Mouse (Mus musculus) intestine, embryonic 16.5 days (tissue): ENCODE results near the gene Osbpl7. TPM values are rescaled to one million over a fixed set of nuclear protein-coding genes. Genes with fewer than 3 reads are reported as not detected.

Experiments
- ATAC-seq: fragments of 200-750 bp; cut with Nextera tagmentation; 2 replicates; pipeline ENCODE4 v1.8.0; 2017; ENCODE audit warnings: moderate TSS enrichment, moderate library complexity
- H3K27ac ChIP-seq: fragments of 300-500 bp; sonication (generic); 2 replicates; pipeline ENCODE4 v1.5.1; 2014; ENCODE audit warnings: mild to moderate bottlenecking, low read length
- H3K27me3 ChIP-seq: fragments of 300-500 bp; sonication (generic); replicated peaks from 2 replicates; pipeline ENCODE4 v1.6.1; 2014; ENCODE audit warnings: low read length, control low read depth, mixed read lengths; ENCODE audit not compliant: control insufficient read depth, insufficient read depth
- H3K36me3 ChIP-seq: fragments of 300-500 bp; sonication (generic); 2 replicates; pipeline ENCODE4 v1.6.1; 2014; ENCODE audit warnings: low read length, control low read depth; ENCODE audit not compliant: control insufficient read depth, insufficient read depth
- H3K4me1 ChIP-seq: fragments of 300-500 bp; sonication (generic); 2 replicates; pipeline ENCODE4 v1.6.1; 2014; ENCODE audit warnings: low read length, control low read depth, mixed read lengths; ENCODE audit not compliant: control insufficient read depth, insufficient read depth
- H3K4me2 ChIP-seq: fragments of 300-500 bp; sonication (generic); 2 replicates; pipeline ENCODE4 v1.6.1; 2014; ENCODE audit warnings: low read depth, low read length, control low read depth
- H3K4me3 ChIP-seq: fragments of 300-500 bp; sonication (generic); 2 replicates; pipeline ENCODE4 v1.5.1; 2014; ENCODE audit warnings: mild to moderate bottlenecking, low read length
- H3K9ac ChIP-seq: fragments of 300-500 bp; sonication (generic); 2 replicates; pipeline ENCODE4 v1.6.1; 2014; ENCODE audit warnings: low read depth, low read length
- H3K9me3 ChIP-seq: fragments of 300-500 bp; sonication (generic); 2 replicates; pipeline ENCODE4 v1.6.1; 2016; ENCODE audit warnings: low read length, control low read depth; ENCODE audit not compliant: control insufficient read depth
- WGBS: fragments of 180-500 bp; shearing (Covaris S2); extraction: QIAGEN DNeasy Blood & Tissue Kit; methylation state at CpG from one replicate; pipeline ENCODE4 v1.1.7; 2014; 5-methylcytosine and 5-hydroxymethylcytosine counted together
- polyA plus RNA-seq: library from polyadenylated mRNA; unstranded; fragments of >200 nt; fragmentation: Nextera tagmentation; extraction: Ambion mirVana; gene quantifications from 2 replicates; pipeline ENCODE4 v1.2.1, GENCODE M21; 2015

Osbpl7 gene
- polyA plus RNA-seq, 1 experiment from 2014 or later, result 12.4 TPM

DNA sequence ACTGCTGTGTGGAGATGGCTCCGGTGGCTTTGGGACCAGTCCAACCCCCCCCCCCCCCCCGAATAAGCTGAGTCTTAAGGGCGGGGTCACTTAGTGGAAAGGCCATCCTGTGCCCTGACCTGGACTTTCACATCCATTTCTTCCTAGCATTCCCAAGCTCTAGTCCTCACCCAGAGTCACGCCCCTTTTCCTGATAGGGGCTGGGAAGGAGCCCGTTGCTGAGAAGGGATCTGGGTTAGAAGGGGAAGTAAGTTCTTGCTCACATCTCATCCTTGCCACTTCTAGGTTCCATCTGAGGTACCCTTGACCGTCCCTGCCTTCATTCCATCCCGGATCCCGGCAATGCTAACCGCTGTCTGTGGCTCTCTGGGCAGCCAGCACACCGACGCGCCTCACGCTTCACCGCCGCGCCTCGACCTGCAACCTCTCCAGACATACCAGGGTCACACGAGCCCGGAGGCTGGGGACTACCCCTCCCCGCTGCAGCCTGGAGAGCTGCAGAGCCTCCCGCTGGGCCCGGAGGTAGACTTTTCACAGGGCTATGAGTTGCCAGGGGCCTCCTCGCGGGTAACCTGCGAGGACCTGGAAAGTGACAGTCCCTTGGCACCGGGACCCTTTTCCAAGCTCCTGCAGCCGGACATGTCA, 29.2 kb upstream of the Osbpl7 start:
- Histone ChIP-seq H3K4me2 (peak overlapping the region; percentile 98), H3K36me3 (no peaks in the 10 kb centered on the region), H3K9me3 (no peaks in the 10 kb centered on the region), H3K4me1 (peaks cover 45% of the 10 kb centered on the region), H3K4me3 (peak overlapping the region; percentile 66), H3K27me3 (peaks cover 64% of the 10 kb centered on the region), H3K27ac (no peak overlapping the region), H3K9ac (peak overlapping the region; percentile 78)
- ATAC-seq, result 0 out of 2 replicates have a peak, but pooled peaks have one; percentile 11
- 1% methylated on average over 27 of the region's 27 CpGs for WGBS

DNA sequence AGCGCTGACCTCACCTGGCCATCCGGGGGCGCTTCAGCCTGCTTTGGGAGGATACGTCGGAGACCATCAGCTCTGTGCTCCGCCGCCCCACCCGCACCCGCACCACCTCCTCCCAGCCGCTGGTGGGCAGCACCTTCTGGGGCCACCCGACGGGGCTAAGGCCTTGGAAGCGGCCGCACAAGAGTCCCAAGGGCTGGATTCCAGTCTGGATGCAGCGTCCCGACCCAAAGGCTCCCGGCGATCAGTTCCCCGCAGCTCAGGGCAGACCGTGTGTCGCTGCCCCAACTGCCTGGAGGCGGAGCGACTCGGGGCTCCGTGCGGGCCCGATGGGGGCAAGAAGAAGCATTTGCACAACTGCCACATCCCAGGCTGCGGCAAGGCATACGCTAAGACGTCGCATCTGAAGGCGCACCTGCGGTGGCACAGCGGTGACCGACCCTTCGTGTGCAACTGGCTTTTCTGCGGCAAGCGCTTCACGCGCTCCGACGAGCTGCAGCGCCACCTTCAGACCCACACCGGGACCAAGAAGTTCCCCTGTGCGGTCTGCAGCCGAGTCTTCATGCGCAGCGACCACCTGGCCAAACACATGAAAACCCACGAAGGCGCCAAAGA, 28.4 kb upstream of the Osbpl7 start:
- no peak overlapping the region for H3K27ac ChIP-seq
- H3K27me3 ChIP-seq, result peaks cover 57% of the 10 kb centered on the region
- peaks cover 45% of the 10 kb centered on the region for H3K4me1 ChIP-seq
- H3K9ac ChIP-seq, result peak overlapping the region; percentile 78
- peak overlapping the region; percentile 98 for H3K4me2 ChIP-seq
- peak overlapping the region; percentile 66 for H3K4me3 ChIP-seq
- H3K36me3 ChIP-seq, result no peaks in the 10 kb centered on the region
- WGBS, result under 1% methylated on average over 49 of the region's 50 CpGs
- ATAC-seq, result peak; percentile 75
- no peaks in the 10 kb centered on the region for H3K9me3 ChIP-seq

DNA sequence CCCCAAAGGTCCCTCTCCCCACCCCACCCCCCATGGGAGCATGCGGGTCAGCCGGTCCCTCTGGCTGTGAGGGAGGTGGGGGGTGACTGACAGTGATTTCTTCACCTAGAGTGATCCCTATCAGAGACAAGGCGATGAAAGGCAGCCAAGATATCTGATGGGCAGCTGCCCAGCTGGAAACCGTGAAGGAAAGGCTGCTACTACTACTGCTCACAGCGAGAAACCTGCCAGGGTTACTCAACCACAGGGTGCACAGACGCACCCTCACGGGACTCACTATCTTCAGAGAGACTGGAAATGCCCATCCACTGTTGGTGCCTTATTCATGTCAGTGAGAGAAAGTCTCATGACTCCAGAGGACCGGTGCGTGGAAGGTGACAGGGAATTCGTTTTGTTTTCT, 25.5 kb upstream of the Osbpl7 start:
- no peak overlapping the region for H3K27ac ChIP-seq
- H3K4me2 ChIP-seq, result no peak overlapping the region
- no peaks in the 10 kb centered on the region for H3K36me3 ChIP-seq
- no peak for ATAC-seq
- H3K27me3 ChIP-seq, result peaks cover 35% of the 10 kb centered on the region
- H3K9ac ChIP-seq, result no peak overlapping the region
- H3K9me3 ChIP-seq, result no peaks in the 10 kb centered on the region
- peaks cover 27% of the 10 kb centered on the region for H3K4me1 ChIP-seq
- no peak overlapping the region for H3K4me3 ChIP-seq
- WGBS, result 57% methylated on average over 10 of the region's 10 CpGs

DNA sequence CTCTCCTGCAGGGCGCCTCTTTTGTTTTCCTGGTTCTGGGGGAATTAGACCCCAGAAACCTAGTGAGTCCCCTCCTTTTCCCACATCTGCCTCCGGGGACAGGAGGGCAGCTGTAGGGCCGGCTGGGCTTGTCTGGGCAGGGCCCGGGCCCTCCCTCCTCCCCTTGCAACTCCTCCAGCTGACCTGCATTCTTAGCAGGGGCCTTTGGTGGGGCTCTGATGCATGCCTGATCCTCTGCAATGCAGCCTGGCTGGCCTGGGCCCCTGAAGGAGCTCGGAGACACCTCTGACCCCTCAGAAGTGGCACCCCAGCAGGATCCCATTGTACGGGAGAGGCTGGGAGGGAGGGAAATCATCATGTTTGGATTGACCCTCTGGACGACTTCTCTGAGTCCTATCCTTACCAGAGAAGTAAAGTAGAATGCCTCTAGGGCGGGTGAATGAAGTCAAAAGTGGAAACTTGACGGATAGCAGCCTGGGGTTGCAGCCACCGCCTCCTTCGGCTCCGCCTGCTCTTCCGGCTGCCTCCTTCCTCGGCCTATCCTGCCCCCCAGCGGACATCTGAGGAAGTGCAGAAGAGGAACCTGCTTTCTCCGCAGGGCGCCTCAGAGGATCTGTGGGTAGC, 24.6 kb upstream of the Osbpl7 start:
- 4% methylated on average over 17 of the region's 17 CpGs for WGBS
- ATAC-seq, result peak; percentile 32

DNA sequence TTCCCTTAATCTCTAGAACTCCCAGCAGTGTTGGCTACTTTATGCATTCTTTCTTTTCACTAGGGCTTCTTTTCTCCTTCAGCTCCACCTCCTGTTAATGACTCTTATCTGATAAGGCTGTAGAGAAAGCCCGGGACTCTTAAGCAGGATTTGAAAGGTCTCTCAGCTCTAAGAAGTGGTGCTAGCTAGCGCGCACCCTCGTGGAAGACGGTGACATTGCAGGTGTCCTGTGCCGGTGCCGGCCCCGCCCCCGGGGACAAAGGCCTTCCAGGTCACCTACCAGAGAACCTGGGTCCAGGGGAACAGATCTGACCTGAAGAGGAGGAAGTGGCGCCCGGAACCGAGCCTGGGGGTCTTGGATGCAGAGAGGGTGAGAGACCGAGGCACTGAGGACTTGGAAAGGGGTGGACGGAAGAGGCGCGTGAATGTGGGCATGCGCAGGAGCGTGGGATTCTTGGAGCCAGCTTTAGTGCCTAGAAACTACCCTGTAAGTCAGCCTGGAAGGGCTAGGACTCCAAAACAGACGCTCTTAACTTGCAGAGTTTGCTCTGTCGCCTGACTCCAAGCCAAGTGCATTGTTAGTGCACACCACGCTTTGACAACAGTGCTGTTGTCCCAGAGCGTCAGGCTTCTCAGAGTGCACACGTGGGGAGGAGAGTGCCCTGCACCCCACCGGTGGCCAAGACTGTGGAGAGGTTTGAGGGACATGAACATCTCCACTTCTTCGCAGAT, 20.6 kb upstream of the Osbpl7 start, which contains the start of gene Scrn2:
Scrn2 (plus strand) TSS at position 253 of the 732 bp plus-strand sequence.
- H3K4me3 ChIP-seq, result peak within 1 kb of the TSS; percentile 66
- WGBS, result 1% methylated on average over 25 of the region's 25 CpGs

More for the DNA sequence above, 24.6 kb upstream of the Osbpl7 start:
- Histone ChIP-seq H3K36me3 (no peaks in the 10 kb centered on the region), H3K27me3 (peaks cover 26% of the 10 kb centered on the region), H3K9ac (peak overlapping the region; percentile 56), H3K4me1 (peaks cover 35% of the 10 kb centered on the region), H3K4me3 (peak overlapping the region; percentile 31), H3K9me3 (no peaks in the 10 kb centered on the region), H3K4me2 (peak overlapping the region; percentile 45), H3K27ac (peak overlapping the region; percentile 42)

DNA sequence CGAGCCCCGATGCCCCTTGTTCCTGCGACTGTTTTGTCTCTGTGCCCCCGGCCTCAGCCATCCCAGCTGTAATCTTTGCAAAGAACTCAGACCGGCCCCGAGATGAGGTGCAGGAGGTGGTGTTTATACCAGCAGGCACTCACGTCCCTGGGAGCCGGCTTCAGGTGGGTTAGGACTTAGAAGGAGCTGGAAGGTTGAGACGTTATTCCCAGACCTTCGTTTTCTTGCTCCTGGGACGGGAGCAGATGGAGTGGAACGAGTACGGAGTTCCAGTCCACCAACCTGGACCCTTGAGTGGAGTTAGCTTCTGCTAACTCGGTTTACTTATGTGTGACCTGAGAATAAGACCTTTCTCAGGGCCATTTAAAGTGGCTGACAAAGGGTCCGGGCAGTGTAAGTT, 20.0 kb upstream of the Osbpl7 start:
- Histone ChIP-seq H3K4me3 (peak overlapping the region; percentile 66), H3K36me3 (no peaks in the 10 kb centered on the region), H3K4me1 (peaks cover 15% of the 10 kb centered on the region), H3K4me2 (peak overlapping the region; percentile 91), H3K27ac (peak overlapping the region; percentile 26; the same call in 1 of the 2 replicates), H3K9me3 (no peaks in the 10 kb centered on the region), H3K9ac (peak overlapping the region; percentile 75), H3K27me3 (no peaks in the 10 kb centered on the region)
- no peak for ATAC-seq
- WGBS, result 16% methylated on average over 15 of the region's 15 CpGs

More for the DNA sequence above, 20.6 kb upstream of the Osbpl7 start, which contains the start of gene Scrn2:
- Histone ChIP-seq H3K4me2 (peak within 1 kb of the TSS; percentile 91), H3K27ac (peak within 1 kb of the TSS; percentile 26), H3K4me1 (peaks cover 19% of the 10 kb centered on the region), H3K27me3 (no peaks in the 10 kb centered on the region), H3K36me3 (no peaks in the 10 kb centered on the region), H3K9ac (peak within 1 kb of the TSS; percentile 75), H3K9me3 (no peaks in the 10 kb centered on the region)
- peak; percentile 82 for ATAC-seq

DNA sequence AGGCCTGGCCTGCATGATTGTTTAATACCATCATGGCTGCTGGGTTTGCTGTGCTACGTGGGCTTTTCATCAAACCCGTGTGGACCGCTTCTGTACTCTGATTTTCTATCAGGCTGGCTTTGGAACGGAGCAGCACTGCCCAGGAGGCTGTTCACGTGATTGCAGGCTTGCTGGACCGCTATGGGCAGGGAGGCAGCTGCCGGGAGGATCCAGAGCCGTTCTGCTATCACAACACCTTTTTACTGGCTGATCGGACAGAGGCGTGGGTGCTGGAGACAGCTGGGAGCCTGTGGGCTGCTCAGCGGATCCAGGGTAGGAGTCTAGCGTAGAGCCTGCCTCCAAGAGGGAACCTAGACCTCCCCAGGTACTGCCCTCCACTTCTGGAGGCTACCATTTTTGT, 18.5 kb upstream of the Osbpl7 start:
- Histone ChIP-seq H3K4me1 (peaks cover 10% of the 10 kb centered on the region), H3K27me3 (no peaks in the 10 kb centered on the region), H3K4me3 (no peak overlapping the region), H3K4me2 (no peak overlapping the region), H3K36me3 (no peaks in the 10 kb centered on the region), H3K27ac (no peak overlapping the region), H3K9ac (no peak overlapping the region), H3K9me3 (no peaks in the 10 kb centered on the region)
- WGBS, result 85% methylated on average over 12 of the region's 12 CpGs
- no peak for ATAC-seq

DNA sequence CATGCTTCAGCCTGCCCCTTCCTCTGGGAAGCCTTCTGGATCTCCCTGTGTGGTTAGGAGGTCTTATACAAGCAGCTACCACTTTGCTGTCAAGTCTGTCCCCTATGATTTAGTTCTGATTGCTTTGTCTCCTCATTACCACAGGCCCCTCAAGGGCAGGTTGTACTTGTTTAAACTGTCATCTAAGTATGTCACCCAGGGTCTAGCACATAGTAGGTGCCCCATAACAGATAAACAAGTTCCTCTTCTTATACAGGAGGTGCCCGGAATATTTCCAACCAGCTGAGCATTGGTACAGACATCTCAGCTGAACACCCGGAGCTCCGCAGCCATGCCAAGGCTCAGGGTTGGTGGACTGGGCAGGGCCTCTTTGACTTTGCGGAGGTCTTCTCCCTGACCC, 17.9 kb upstream of the Osbpl7 start:
- Histone ChIP-seq H3K36me3 (no peaks in the 10 kb centered on the region), H3K9ac (no peak overlapping the region), H3K27ac (no peak overlapping the region), H3K27me3 (no peaks in the 10 kb centered on the region), H3K4me2 (no peak overlapping the region), H3K9me3 (no peaks in the 10 kb centered on the region), H3K4me3 (no peak overlapping the region), H3K4me1 (peaks cover 10% of the 10 kb centered on the region)
- ATAC-seq, result no peak
- 95% methylated on average over 4 of the region's 4 CpGs for WGBS

DNA sequence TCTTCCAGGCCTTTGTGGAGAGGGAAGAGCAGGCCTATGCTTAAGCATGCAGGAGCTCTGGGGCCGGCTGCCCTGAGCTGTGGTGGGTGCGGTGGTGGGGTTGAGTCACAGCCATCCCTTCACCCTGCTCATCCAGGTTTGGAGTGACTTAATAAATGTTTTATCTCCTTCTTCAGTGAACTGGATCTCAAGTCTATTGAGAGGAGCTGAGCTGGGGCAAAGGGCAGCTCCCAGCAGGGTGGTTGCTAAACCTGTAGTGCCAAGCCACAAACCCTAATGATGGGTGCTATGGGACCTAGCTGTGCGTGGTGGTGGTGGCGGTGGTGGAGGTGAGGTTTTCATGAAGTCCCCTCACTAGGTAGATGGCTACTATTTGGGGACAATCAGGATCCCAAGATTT, 16.6 kb upstream of the Osbpl7 start:
- Histone ChIP-seq H3K4me2 (no peak overlapping the region), H3K27ac (no peak overlapping the region), H3K36me3 (no peaks in the 10 kb centered on the region), H3K4me1 (peaks cover 10% of the 10 kb centered on the region), H3K4me3 (no peak overlapping the region), H3K9me3 (no peaks in the 10 kb centered on the region), H3K9ac (no peak overlapping the region), H3K27me3 (no peaks in the 10 kb centered on the region)
- no peak for ATAC-seq
- 86% methylated on average over 4 of the region's 4 CpGs for WGBS
